Mouse (Mus musculus): ENCODE results near the gene Rpp21.

DNA sequence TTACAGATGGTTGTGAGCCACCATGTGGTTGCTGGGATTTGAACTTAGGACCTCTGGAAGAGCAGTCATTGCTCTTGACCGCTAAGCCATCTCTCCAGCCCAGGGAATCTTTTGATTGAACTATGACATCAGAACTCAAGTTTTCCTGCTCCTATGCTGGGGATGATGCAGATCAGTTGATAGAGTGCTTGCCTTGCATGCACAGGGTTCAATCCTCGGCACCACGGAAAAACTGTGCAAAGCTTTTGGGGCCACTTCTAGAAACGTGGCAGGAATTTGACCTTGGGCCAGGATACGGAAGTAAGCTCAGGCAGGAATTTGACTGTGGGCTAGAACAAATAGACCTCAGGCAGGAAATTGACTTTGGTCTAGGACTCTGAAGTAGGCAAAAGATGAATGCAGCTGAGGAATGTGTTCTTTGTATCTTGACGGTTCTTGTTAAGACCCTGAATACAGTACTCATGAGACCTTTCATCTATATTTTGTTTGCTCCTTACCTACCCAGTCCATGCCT lies 4.7 kb downstream of the Rpp21 start:
- TF ChIP-seq POLR2A (IDR thresholded peaks at IDR 0.05; ENCODE audit: borderline replicate concordance, extremely low read depth, insufficient read depth, insufficient read length, poor library complexity, severe bottlenecking) (no peak), CTCF (IDR thresholded peaks at IDR 0.05; ENCODE audit: borderline replicate concordance, extremely low read depth, insufficient read depth, insufficient read length) (no peak)

All from brain, embryonic 14.5 days (tissue).